Mouse (Mus musculus): Measurements from ENCODE around the gene Cryba4. TPM values are rescaled to one million over a fixed set of nuclear protein-coding genes. Genes with fewer than 3 reads are reported as not detected.

Cryba4 gene
- polyA plus RNA-seq, 1 experiment: 2.8 TPM

- Histone ChIP-seq H3K4me2 (ENCODE audit: low read depth) (peak overlapping the region; percentile 41), H3K79me2 (ENCODE audit: control insufficient read depth, insufficient read depth) (no peaks in the 10 kb centered on the region), H3K4me3 (no peak overlapping the region), H3K36me3 (ENCODE audit: control insufficient read depth, insufficient read depth) (no peaks in the 10 kb centered on the region), H3ac (ENCODE audit: control insufficient read depth, insufficient read length) (no peak overlapping the region), H3K27me3 (ENCODE audit: control insufficient read depth, insufficient read depth, insufficient read length) (no peaks in the 10 kb centered on the region)
- TF ChIP-seq MYOD1 (IDR thresholded peaks at IDR 0.05; ENCODE audit: control insufficient read depth in 1 of 3, insufficient read length in 2 of 3, low read depth in 2 of 3): no peak
- TF ChIP-seq E2F4 (IDR thresholded peaks at IDR 0.05; ENCODE audit: insufficient read depth): no peak
- TF ChIP-seq TCF3 (IDR thresholded peaks at IDR 0.05; ENCODE audit: insufficient read length, low read depth): no peak
- peak; percentile 72 for TF ChIP-seq CEBPB (IDR thresholded peaks at IDR 0.05; ENCODE audit: insufficient read depth, poor library complexity, severe bottlenecking)
Measured at GRCm38 (mm10) chr5:112243539-112244274, 8.6 kb downstream of the Cryba4 start.

- no peak overlapping the region for H3K4me2 ChIP-seq (ENCODE audit: low read depth)
Measured at GRCm38 (mm10) chr5:112243041-112243440, 9.3 kb downstream of the Cryba4 start.

GRCm38 (mm10) chr5:112242361-112242778 is 9.9 kb downstream of the Cryba4 start:
- H3K79me2 ChIP-seq (ENCODE audit: control insufficient read depth, insufficient read depth): no peaks in the 10 kb centered on the region
- TF ChIP-seq POLR2A (IDR thresholded peaks at IDR 0.05; ENCODE audit: insufficient read length, low read depth) (no peak), E2F4 (IDR thresholded peaks at IDR 0.05; ENCODE audit: insufficient read depth) (no peak), MYOD1 (IDR thresholded peaks at IDR 0.05; ENCODE audit: control insufficient read depth in 1 of 3, insufficient read length in 2 of 3, low read depth in 2 of 3) (no peak), MAX (IDR thresholded peaks at IDR 0.05; ENCODE audit: low read depth) (no peak), TCF12 (IDR thresholded peaks at IDR 0.05; ENCODE audit: insufficient read depth, poor library complexity, severe bottlenecking) (no peak), MYOG (IDR thresholded peaks at IDR 0.05; ENCODE audit: control insufficient read depth in 1 of 3, insufficient read depth in 1 of 3, insufficient read length in 2 of 3, low read depth in 2 of 3) (no peak), USF1 (IDR thresholded peaks at IDR 0.05; ENCODE audit: low read depth) (no peak), POLR2AphosphoS2 (IDR thresholded peaks at IDR 0.05; ENCODE audit: insufficient read length, low read depth) (no peak), CEBPB (IDR thresholded peaks at IDR 0.05; ENCODE audit: insufficient read depth, poor library complexity, severe bottlenecking) (no peak), SRF (IDR thresholded peaks at IDR 0.05; ENCODE audit: control insufficient read depth, insufficient read length, low read depth) (no peak), TCF3 (IDR thresholded peaks at IDR 0.05; ENCODE audit: insufficient read length, low read depth) (no peak), REST (IDR thresholded peaks at IDR 0.05; ENCODE audit: insufficient read depth, insufficient read length) (no peak)

More at GRCm38 (mm10) chr5:112243041-112243440, 9.3 kb downstream of the Cryba4 start:
- H3K36me3 ChIP-seq (ENCODE audit: control insufficient read depth, insufficient read depth): no peaks in the 10 kb centered on the region
- no peaks in the 10 kb centered on the region for H3K27me3 ChIP-seq (ENCODE audit: control insufficient read depth, insufficient read depth, insufficient read length)
- no peak for TF ChIP-seq MAX (IDR thresholded peaks at IDR 0.05; ENCODE audit: low read depth)
- no peak for TF ChIP-seq POLR2A (IDR thresholded peaks at IDR 0.05; ENCODE audit: insufficient read length, low read depth)
- TF ChIP-seq USF1 (IDR thresholded peaks at IDR 0.05; ENCODE audit: low read depth): no peak
- TF ChIP-seq CEBPB (IDR thresholded peaks at IDR 0.05; ENCODE audit: insufficient read depth, poor library complexity, severe bottlenecking): no peak
- no peak for TF ChIP-seq SRF (IDR thresholded peaks at IDR 0.05; ENCODE audit: control insufficient read depth, insufficient read length, low read depth)
- no peak for TF ChIP-seq MYOD1 (IDR thresholded peaks at IDR 0.05; ENCODE audit: control insufficient read depth in 1 of 3, insufficient read length in 2 of 3, low read depth in 2 of 3)
- no peak for TF ChIP-seq REST (IDR thresholded peaks at IDR 0.05; ENCODE audit: insufficient read depth, insufficient read length)
- TF ChIP-seq MYOG (IDR thresholded peaks at IDR 0.05; ENCODE audit: control insufficient read depth in 1 of 3, insufficient read depth in 1 of 3, insufficient read length in 2 of 3, low read depth in 2 of 3): no peak
- TF ChIP-seq POLR2AphosphoS2 (IDR thresholded peaks at IDR 0.05; ENCODE audit: insufficient read length, low read depth): no peak
- H3K4me3 ChIP-seq: no peak overlapping the region
- H3ac ChIP-seq (ENCODE audit: control insufficient read depth, insufficient read length): no peak overlapping the region
- no peaks in the 10 kb centered on the region for H3K79me2 ChIP-seq (ENCODE audit: control insufficient read depth, insufficient read depth)

GRCm38 (mm10) chr5:112241849-112242248 is 10.5 kb downstream of the Cryba4 start:
- Histone ChIP-seq H3K4me2 (ENCODE audit: low read depth) (no peak overlapping the region), H3K36me3 (ENCODE audit: control insufficient read depth, insufficient read depth) (no peaks in the 10 kb centered on the region), H3ac (ENCODE audit: control insufficient read depth, insufficient read length) (no peak overlapping the region), H3K79me2 (ENCODE audit: control insufficient read depth, insufficient read depth) (no peaks in the 10 kb centered on the region), H3K4me3 (no peak overlapping the region), H3K27me3 (ENCODE audit: control insufficient read depth, insufficient read depth, insufficient read length) (no peaks in the 10 kb centered on the region)
- TF ChIP-seq TCF3 (IDR thresholded peaks at IDR 0.05; ENCODE audit: insufficient read length, low read depth): no peak
- no peak for TF ChIP-seq CEBPB (IDR thresholded peaks at IDR 0.05; ENCODE audit: insufficient read depth, poor library complexity, severe bottlenecking)
- TF ChIP-seq POLR2A (IDR thresholded peaks at IDR 0.05; ENCODE audit: insufficient read length, low read depth): no peak
- TF ChIP-seq REST (IDR thresholded peaks at IDR 0.05; ENCODE audit: insufficient read depth, insufficient read length): no peak
- no peak for TF ChIP-seq MYOG (IDR thresholded peaks at IDR 0.05; ENCODE audit: control insufficient read depth in 1 of 3, insufficient read depth in 1 of 3, insufficient read length in 2 of 3, low read depth in 2 of 3)
- no peak for TF ChIP-seq TCF12 (IDR thresholded peaks at IDR 0.05; ENCODE audit: insufficient read depth, poor library complexity, severe bottlenecking)
- no peak for TF ChIP-seq E2F4 (IDR thresholded peaks at IDR 0.05; ENCODE audit: insufficient read depth)
- TF ChIP-seq POLR2AphosphoS2 (IDR thresholded peaks at IDR 0.05; ENCODE audit: insufficient read length, low read depth): no peak
- TF ChIP-seq MYOD1 (IDR thresholded peaks at IDR 0.05; ENCODE audit: control insufficient read depth in 1 of 3, insufficient read length in 2 of 3, low read depth in 2 of 3): no peak
- no peak for TF ChIP-seq USF1 (IDR thresholded peaks at IDR 0.05; ENCODE audit: low read depth)
- no peak for TF ChIP-seq SRF (IDR thresholded peaks at IDR 0.05; ENCODE audit: control insufficient read depth, insufficient read length, low read depth)
- TF ChIP-seq MAX (IDR thresholded peaks at IDR 0.05; ENCODE audit: low read depth): no peak

More at GRCm38 (mm10) chr5:112242361-112242778, 9.9 kb downstream of the Cryba4 start:
- no peak overlapping the region for H3K4me3 ChIP-seq
- no peak overlapping the region for H3ac ChIP-seq (ENCODE audit: control insufficient read depth, insufficient read length)
- H3K27me3 ChIP-seq (ENCODE audit: control insufficient read depth, insufficient read depth, insufficient read length): no peaks in the 10 kb centered on the region
- no peaks in the 10 kb centered on the region for H3K36me3 ChIP-seq (ENCODE audit: control insufficient read depth, insufficient read depth)
- no peak overlapping the region for H3K4me2 ChIP-seq (ENCODE audit: low read depth)
